Mouse (Mus musculus): ENCODE results near the gene Ccdc36. TPM values are rescaled to one million over a fixed set of nuclear protein-coding genes. Genes with fewer than 3 reads are reported as not detected.

Gene Ccdc36
- total RNA-seq (2022) = under 1 TPM in 1 of 4 experiments, not detected in 3; 0.10 TPM

GRCm38 (mm10) chr9:108428384-108428783 lies at the start of gene Ccdc36:
TSS of gene Ccdc36 (minus strand) at chr9:108428484.
- DNase-seq = no peak

GRCm38 (mm10) chr9:108474528-108474927 lies 46.2 kb upstream of the Ccdc36 start:
- no peak for DNase-seq

- DNase-seq = no peak
Observed at GRCm38 (mm10) chr9:108469845-108470244, 41.6 kb upstream of the Ccdc36 start.

- DNase-seq = no peak
Observed at GRCm38 (mm10) chr9:108469430-108469829, 41.1 kb upstream of the Ccdc36 start.

- no peak for DNase-seq
Observed at GRCm38 (mm10) chr9:108466219-108466618, 37.9 kb upstream of the Ccdc36 start.

GRCm38 (mm10) chr9:108463713-108464112 lies 35.4 kb upstream of the Ccdc36 start:
- peak; percentile 71 for DNase-seq

- DNase-seq = no peak
Observed at GRCm38 (mm10) chr9:108462192-108462591, 33.9 kb upstream of the Ccdc36 start.

- DNase-seq = no peak
Observed at GRCm38 (mm10) chr9:108461675-108462074, 33.4 kb upstream of the Ccdc36 start.

GRCm38 (mm10) chr9:108461181-108461631 lies 32.9 kb upstream of the Ccdc36 start, which contains the start of gene Klhdc8b:
TSS of gene Klhdc8b (minus strand) at chr9:108461581.
- DNase-seq = no peak

- peak; percentile 83 for DNase-seq
Observed at GRCm38 (mm10) chr9:108460319-108461178, 32.3 kb upstream of the Ccdc36 start, which contains the start of gene Ccdc71. TSS of gene Ccdc71 (plus strand) at chr9:108460527.

GRCm38 (mm10) chr9:108459939-108460318 lies 31.6 kb upstream of the Ccdc36 start:
- no peak for DNase-seq

GRCm38 (mm10) chr9:108456953-108457352 lies 28.7 kb upstream of the Ccdc36 start:
- DNase-seq = no peak

GRCm38 (mm10) chr9:108455747-108456571 lies 27.7 kb upstream of the Ccdc36 start:
- no peak for DNase-seq

- DNase-seq = no peak
Observed at GRCm38 (mm10) chr9:108454429-108454828, 26.1 kb upstream of the Ccdc36 start.

GRCm38 (mm10) chr9:108453458-108453857 lies 25.2 kb upstream of the Ccdc36 start:
- DNase-seq = no peak

GRCm38 (mm10) chr9:108452911-108453310 lies 24.6 kb upstream of the Ccdc36 start:
- DNase-seq = no peak

- peak; percentile 66 for DNase-seq
Observed at GRCm38 (mm10) chr9:108452291-108452906, 24.1 kb upstream of the Ccdc36 start.

GRCm38 (mm10) chr9:108451519-108452160 lies 23.4 kb upstream of the Ccdc36 start:
- no peak for DNase-seq

GRCm38 (mm10) chr9:108451170-108451493 lies 22.8 kb upstream of the Ccdc36 start:
- DNase-seq = no peak

GRCm38 (mm10) chr9:108450292-108451169 lies 22.2 kb upstream of the Ccdc36 start:
- DNase-seq = no peak

GRCm38 (mm10) chr9:108449860-108450259 lies 21.6 kb upstream of the Ccdc36 start:
- no peak for DNase-seq

Data from adrenal gland, adult 8-10 months (tissue).